19 mouse cellular contexts compared by ENCODE assay signal in genomic region chr4:45849419-45849818, GRCm38 (mm10). TPM values are rescaled to one million over a fixed set of nuclear protein-coding genes. Genes with fewer than 3 reads are reported as not detected.
A peak's percentile ranks its signal among the peaks of the same experiment; 100 is the strongest.
DNase-seq lines count a peak whose midpoint lies in the region; ATAC-seq lines count a peak whose summit lies in the region.
"Had no signal": no experiment of that assay in that cellular context is flagged by ENCODE, and none has a peak within 500 bp of the region (broad histone marks: within the 10 kb centered on the region; RNA-seq: fewer than 3 reads in every experiment).

No protein-coding gene starts in this region.

- H3K4me2 ChIP-seq in neural tube, embryonic 13.5 days = peak overlapping the region; percentile 27
- H3K4me2 ChIP-seq in liver, embryonic 13.5 days = peak overlapping the region; percentile 28
- H3K4me2 ChIP-seq: embryonic facial prominence, embryonic 15.5 days; heart, embryonic 13.5 days had no signal

- no peak for ATAC-seq in neural tube, embryonic 13.5 days (ENCODE audit: low read depth)
- ATAC-seq in liver, embryonic 13.5 days (ENCODE audit: low read depth) = no peak
- ATAC-seq: CD4-positive, CD25-positive, alpha-beta regulatory T cell, adult 4 months; forebrain, embryonic 14.5 days had no signal

- H3K9me3 ChIP-seq in neural tube, embryonic 13.5 days = no peaks in the 10 kb centered on the region
- H3K9me3 ChIP-seq in liver, embryonic 13.5 days (replicated peaks) = no peaks in the 10 kb centered on the region
- H3K9me3 ChIP-seq: embryonic facial prominence, embryonic 15.5 days; G1E; heart, embryonic 13.5 days had no signal

- peak; percentile 29 for DNase-seq in embryo, embryonic 10.5 days (ENCODE audit: low spot score)
- no peak for DNase-seq in embryo, embryonic 11 days
- DNase-seq in neural tube, embryonic 10.5 days (ENCODE audit: extremely low spot score, low spot score) = no peak
- no peak for DNase-seq in liver, embryonic 13.5 days
- no peak for DNase-seq in adrenal gland, adult (ENCODE audit: inconsistent age in 2 of 2, low spot score in 1 of 2)
- no peak for DNase-seq in cerebellum, adult 11-12 months
- DNase-seq in frontal cortex, adult 2 months (ENCODE audit: extremely low spot score in 1 of 2, low spot score in 1 of 2) = no peak
- DNase-seq: adrenal gland, postnatal 14 days; cerebellum, adult 9-11 months; heart, postnatal 4 days; lung, postnatal 10 days; thymus, postnatal 36 days had no signal

- H3K27me3 ChIP-seq in neural tube, embryonic 13.5 days = 0 out of 2 replicates have a peak, but pooled peaks cover 2% of the 10 kb centered on the region
- H3K27me3 ChIP-seq in liver, embryonic 13.5 days = peaks cover 9% of the 10 kb centered on the region; the same call in 1 of the 2 replicates

- H3K27ac ChIP-seq in neural tube, embryonic 13.5 days (replicated peaks) = no peak overlapping the region
- 0 out of 2 replicates have a peak overlapping the region, but pooled peaks have one; percentile 18 for H3K27ac ChIP-seq in liver, embryonic 13.5 days
- H3K27ac ChIP-seq: embryonic facial prominence, embryonic 15.5 days; heart, embryonic 13.5 days had no signal

- peaks cover 40% of the 10 kb centered on the region for H3K4me1 ChIP-seq in neural tube, embryonic 13.5 days (replicated peaks)
- no peaks in the 10 kb centered on the region for H3K4me1 ChIP-seq in liver, embryonic 13.5 days (replicated peaks)
- H3K4me1 ChIP-seq: embryonic facial prominence, embryonic 15.5 days had no signal

- H3K9ac ChIP-seq in neural tube, embryonic 13.5 days = no peak overlapping the region
- no peak overlapping the region for H3K9ac ChIP-seq in liver, embryonic 13.5 days
- H3K9ac ChIP-seq: embryonic facial prominence, embryonic 15.5 days; heart, embryonic 13.5 days had no signal

- H3K4me3 ChIP-seq in neural tube, embryonic 13.5 days = 0 out of 2 replicates have a peak overlapping the region, but pooled peaks have one; percentile 15
- H3K4me3 ChIP-seq in liver, embryonic 13.5 days (replicated peaks) = peak overlapping the region; percentile 33
- H3K4me3 ChIP-seq: embryonic facial prominence, embryonic 15.5 days; heart, embryonic 13.5 days had no signal

- 19% methylated on average over 1 of the region's 1 CpGs for WGBS in neural tube, embryonic 13.5 days
- WGBS in liver, embryonic 13.5 days (ENCODE audit: insufficient replicate concordance) = 19% methylated on average over 1 of the region's 1 CpGs

- no peaks in the 10 kb centered on the region for H3K36me3 ChIP-seq in neural tube, embryonic 13.5 days
- H3K36me3 ChIP-seq in liver, embryonic 13.5 days = no peaks in the 10 kb centered on the region
- H3K36me3 ChIP-seq: embryonic facial prominence, embryonic 15.5 days; G1E; heart, embryonic 13.5 days had no signal

RNA-seq across cellular contexts. Expression of gene Stra6l, which starts 1.0 kb away (rescaled TPM):
- polyA plus RNA-seq in neural tube, embryonic 13.5 days (2015; fragmentation: Nextera tagmentation; extraction: Ambion mirVana) = 4.5 and 4.7 TPM in 2 replicates
- polyA plus RNA-seq in liver, embryonic 13.5 days (2015; fragmentation: Nextera tagmentation; extraction: Ambion mirVana) = 2.9 and 4.0 TPM in 2 replicates
- 0.10 and 0.13 TPM in 2 replicates for polyA plus RNA-seq in frontal cortex, adult 2 months (2012; rRNA removed)
- polyA plus RNA-seq: G1E had no signal

RNA-seq across cellular contexts. Expression of gene Igfbpl1, which starts 22.7 kb away (rescaled TPM):
- 62.8 and 63.8 TPM in 2 replicates for polyA plus RNA-seq in neural tube, embryonic 13.5 days (2015; fragmentation: Nextera tagmentation; extraction: Ambion mirVana)
- polyA plus RNA-seq in liver, embryonic 13.5 days (2015; fragmentation: Nextera tagmentation; extraction: Ambion mirVana) = 0.03 and 0.05 TPM in 2 replicates
- polyA plus RNA-seq in frontal cortex, adult 2 months (2012; rRNA removed) = 13.1 and 13.8 TPM in 2 replicates
- polyA plus RNA-seq: CD4-positive, CD25-positive, alpha-beta regulatory T cell, adult 4 months; G1E; kidney, embryonic 16.5 days had no signal

RNA-seq across cellular contexts. Expression of gene Ccdc180, which starts 40.7 kb away (rescaled TPM):
- polyA plus RNA-seq in neural tube, embryonic 13.5 days (2015; fragmentation: Nextera tagmentation; extraction: Ambion mirVana) = 0.07 TPM in 1 of 2 replicates, not detected in the other
- 0.07 TPM in 2 replicates for polyA plus RNA-seq in liver, embryonic 13.5 days (2015; fragmentation: Nextera tagmentation; extraction: Ambion mirVana)
- 0.08 and 0.10 TPM in 2 replicates for polyA plus RNA-seq in frontal cortex, adult 2 months (2012; rRNA removed)
- polyA plus RNA-seq: G1E had no signal

RNA-seq across cellular contexts. Expression of gene Aldh1b1, which starts 50.6 kb away (rescaled TPM):
- polyA plus RNA-seq in neural tube, embryonic 13.5 days (2015; fragmentation: Nextera tagmentation; extraction: Ambion mirVana) = 14.8 and 16.5 TPM in 2 replicates
- 44.1 and 50.6 TPM in 2 replicates for polyA plus RNA-seq in liver, embryonic 13.5 days (2015; fragmentation: Nextera tagmentation; extraction: Ambion mirVana)
- polyA plus RNA-seq in frontal cortex, adult 2 months (2012; rRNA removed) = 7.6 and 8.6 TPM in 2 replicates
- polyA plus RNA-seq: G1E had no signal

Comparison
In these comparisons a context has a peak if more than half of its experiments do, and no peak if none do; other contexts are left out.
1. RNA of gene Igfbpl1, which starts 22.7 kb away (polyA plus RNA-seq): 62.8 to 63.8 TPM in neural tube, embryonic 13.5 days and 13.1 to 13.8 TPM in frontal cortex, adult 2 months; 0.03 to 0.05 TPM in liver, embryonic 13.5 days; every median in the first group is over 10 times any median in the second.